Mouse (Mus musculus): ENCODE data around the gene Zfp704. TPM values are rescaled to one million over a fixed set of nuclear protein-coding genes. Genes with fewer than 3 reads are reported as not detected.

The Zfp704 gene
- polyA plus RNA-seq, 1 experiment from 2014 or later = 12.6 TPM

DNA sequence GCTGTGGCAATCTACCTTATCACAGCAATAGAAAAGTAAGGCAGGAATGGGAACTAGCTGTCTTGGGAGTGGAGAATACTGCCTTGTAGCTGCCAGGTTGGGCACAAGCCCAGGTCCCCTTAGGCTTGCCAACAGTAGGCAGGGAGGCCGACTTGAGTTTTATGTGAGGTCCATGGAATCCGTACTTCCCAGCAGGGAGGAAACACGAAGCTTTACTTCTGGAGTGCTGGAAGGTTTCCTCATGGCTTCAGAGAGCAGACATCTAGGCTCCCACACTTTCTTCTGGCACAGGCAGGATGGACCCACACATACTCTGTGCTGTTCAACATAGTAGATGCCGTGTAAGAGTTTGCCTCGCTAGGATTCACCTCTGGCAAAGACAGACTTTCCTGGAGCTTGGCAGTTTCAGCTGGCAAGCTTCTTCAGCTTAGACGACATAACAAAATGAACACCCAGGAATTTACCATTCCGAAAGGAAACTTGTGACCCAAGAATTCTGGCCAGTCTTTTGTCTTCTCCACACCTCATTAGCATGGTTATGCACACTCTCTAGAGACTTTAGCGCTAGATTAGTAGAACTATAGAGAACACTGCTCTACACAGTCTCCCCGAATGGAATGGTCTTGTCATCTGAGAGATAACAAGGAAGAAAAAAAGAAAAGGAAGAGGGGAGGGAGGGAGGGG is 79.6 kb downstream of the Zfp704 start:
- WGBS (ENCODE audit: missing documents) = 94% methylated on average over 8 of the region's 9 CpGs
- Histone ChIP-seq H3K36me3 (ENCODE audit: inconsistent target) (no peaks in the 10 kb centered on the region), H3K4me3 (ENCODE audit: inconsistent target) (no peak overlapping the region), H3K27ac (no peak overlapping the region), H3K79me2 (ENCODE audit: inconsistent target) (peaks cover 8% of the 10 kb centered on the region; the same call in 1 of the 2 replicates)

DNA sequence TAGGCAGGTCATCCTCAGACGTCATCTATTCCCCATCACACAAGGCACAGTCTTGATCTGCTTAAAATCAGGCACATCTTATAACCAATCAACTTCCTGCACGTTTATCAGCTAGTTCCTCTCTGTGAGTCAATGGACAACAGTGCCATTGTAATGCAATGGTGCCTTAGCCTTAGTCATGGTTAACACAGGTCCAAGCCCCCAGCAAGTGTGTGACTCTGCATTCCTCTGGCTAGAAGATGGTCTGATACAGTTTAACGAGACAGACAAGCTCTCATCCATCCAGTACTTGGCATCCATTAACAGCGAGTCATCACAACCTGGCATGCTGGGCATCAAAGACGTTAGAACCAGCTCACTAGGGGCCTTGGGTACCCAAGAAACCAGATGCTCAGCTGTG is 85.5 kb downstream of the Zfp704 start:
- 60% methylated on average over 5 of the region's 5 CpGs for WGBS (ENCODE audit: missing documents)
- H3K27ac ChIP-seq = no peak overlapping the region
- no peak overlapping the region for H3K4me3 ChIP-seq (ENCODE audit: inconsistent target)
- no peaks in the 10 kb centered on the region for H3K36me3 ChIP-seq (ENCODE audit: inconsistent target)
- peaks cover 52% of the 10 kb centered on the region; the same call in 1 of the 2 replicates for H3K79me2 ChIP-seq (ENCODE audit: inconsistent target)

DNA sequence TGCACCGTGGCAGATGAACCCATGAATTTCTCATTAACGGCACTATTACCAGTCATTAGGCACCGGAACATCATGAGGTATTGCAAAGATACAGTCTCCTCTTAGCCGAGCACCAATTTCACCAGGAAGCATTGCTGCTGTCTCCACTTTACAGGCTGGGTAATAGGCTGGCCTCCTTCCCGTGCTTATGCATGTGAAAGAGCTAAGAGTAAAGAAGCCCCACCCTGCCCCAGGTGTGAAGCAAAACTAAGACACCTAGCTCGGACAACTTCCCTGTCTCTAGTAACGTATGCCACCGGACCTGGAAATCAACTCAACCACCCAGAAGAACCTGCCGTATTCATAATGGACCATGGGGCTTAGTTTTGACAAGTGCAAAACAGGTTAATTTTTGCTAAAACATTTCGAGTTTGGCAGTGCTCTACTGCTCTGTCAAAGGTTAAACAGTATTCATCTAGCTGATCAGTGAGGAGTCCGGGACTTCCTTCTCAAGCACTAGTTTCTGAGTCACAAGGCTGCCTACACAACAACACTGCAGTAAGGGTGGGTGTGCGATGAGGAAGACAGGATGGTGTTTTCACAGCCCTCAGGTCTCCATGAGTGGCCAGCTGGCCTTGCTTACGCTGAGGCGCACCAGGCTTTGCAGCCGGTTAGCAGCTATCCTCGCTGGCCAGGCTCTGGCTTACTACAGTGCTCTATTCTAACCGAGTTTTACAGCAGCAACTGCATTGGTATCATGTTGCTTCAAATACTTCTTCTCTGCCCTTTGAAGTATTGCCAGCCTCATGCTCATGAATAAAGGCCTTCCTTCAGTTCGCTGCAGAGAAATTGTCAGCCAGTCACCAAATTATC is 86.6 kb downstream of the Zfp704 start:
- Histone ChIP-seq H3K4me3 (ENCODE audit: inconsistent target) (no peak overlapping the region), H3K27ac (no peak overlapping the region), H3K36me3 (ENCODE audit: inconsistent target) (no peaks in the 10 kb centered on the region), H3K79me2 (ENCODE audit: inconsistent target) (peaks cover 63% of the 10 kb centered on the region; the same call in 1 of the 2 replicates)
- WGBS (ENCODE audit: missing documents) = 92% methylated on average over 18 of the region's 18 CpGs

DNA sequence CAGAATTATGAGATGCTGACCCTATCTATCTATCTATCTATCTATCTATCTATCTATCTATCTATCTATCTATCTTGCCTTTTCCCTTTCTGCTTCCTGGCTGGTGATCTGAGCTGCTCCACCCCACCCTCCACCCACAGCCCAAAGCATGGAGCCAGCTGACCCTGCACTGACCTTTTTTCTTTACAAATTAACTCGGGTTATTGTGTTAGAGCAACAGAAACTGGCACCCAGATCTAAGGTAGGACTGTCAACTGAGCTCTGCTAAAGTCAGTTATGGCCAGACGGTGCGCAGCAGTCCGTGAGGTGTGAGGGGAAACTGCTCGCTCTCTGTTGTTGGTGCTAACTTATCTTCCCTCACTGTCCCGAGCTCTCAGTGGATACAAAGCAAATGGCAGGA is 87.9 kb downstream of the Zfp704 start:
- 90% methylated on average over 6 of the region's 6 CpGs for WGBS (ENCODE audit: missing documents)
- no peak overlapping the region for H3K4me3 ChIP-seq (ENCODE audit: inconsistent target)
- peaks cover 76% of the 10 kb centered on the region; the same call in 1 of the 2 replicates for H3K79me2 ChIP-seq (ENCODE audit: inconsistent target)
- no peak overlapping the region for H3K27ac ChIP-seq
- no peaks in the 10 kb centered on the region for H3K36me3 ChIP-seq (ENCODE audit: inconsistent target)

DNA sequence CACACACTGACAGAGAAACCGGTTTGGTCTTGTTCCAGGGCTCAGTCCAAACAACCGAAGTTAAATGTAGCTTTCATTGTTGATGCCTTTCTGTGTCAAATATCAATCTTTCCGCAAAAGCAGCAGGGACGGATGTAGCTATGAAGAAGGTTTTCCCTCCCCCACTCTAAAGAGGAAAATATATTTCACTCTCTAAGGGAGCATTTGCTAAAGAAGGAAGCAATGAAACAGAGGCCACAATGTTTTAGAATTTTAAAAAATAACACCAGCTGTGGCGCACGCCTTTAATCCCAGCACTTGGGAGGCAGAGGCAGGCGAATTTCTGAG is 89.2 kb downstream of the Zfp704 start:
- 14% methylated on average over 4 of the region's 7 CpGs for WGBS (ENCODE audit: missing documents)
- Histone ChIP-seq H3K27ac (peak overlapping the region; percentile 55), H3K4me3 (ENCODE audit: inconsistent target) (no peak overlapping the region), H3K79me2 (ENCODE audit: inconsistent target) (peaks cover 68% of the 10 kb centered on the region; the same call in 1 of the 2 replicates), H3K36me3 (ENCODE audit: inconsistent target) (no peaks in the 10 kb centered on the region)

DNA sequence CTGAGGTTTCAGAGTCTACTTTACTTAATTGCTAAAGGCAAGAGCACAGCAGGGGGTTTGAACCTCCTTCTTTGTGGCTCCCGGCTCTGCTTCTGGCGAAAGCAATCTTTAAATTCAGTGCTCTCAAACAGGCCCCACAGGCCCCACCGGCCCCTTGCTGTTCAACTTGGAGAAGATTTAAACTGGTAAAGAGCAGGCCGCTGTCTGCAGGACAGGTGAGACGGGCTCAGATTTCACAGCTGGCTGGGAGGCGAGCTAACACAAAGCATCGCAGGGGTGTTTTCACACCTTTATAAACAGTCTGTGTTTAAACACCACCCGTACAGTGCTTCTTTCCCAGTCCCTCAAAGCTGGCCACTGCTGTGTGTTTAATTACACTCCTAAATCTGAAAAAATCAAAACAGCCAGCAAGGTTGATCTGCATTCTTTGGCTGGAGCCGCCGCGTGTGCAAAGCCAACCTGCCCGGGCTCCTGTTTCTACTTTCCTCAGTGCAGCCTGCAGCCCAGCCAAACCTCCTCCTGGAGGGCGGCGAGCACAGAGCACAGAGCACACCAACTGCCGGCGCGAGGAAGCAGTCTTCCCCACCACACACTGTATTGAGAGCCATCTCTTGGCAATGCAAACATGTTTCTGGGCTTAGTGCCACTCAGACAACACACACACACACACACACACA is 89.7 kb downstream of the Zfp704 start:
- Histone ChIP-seq H3K27ac (peak overlapping the region; percentile 55), H3K4me3 (ENCODE audit: inconsistent target) (no peak overlapping the region), H3K36me3 (ENCODE audit: inconsistent target) (no peaks in the 10 kb centered on the region), H3K79me2 (ENCODE audit: inconsistent target) (peaks cover 68% of the 10 kb centered on the region; the same call in 1 of the 2 replicates)
- 56% methylated on average over 17 of the region's 17 CpGs for WGBS (ENCODE audit: missing documents)

DNA sequence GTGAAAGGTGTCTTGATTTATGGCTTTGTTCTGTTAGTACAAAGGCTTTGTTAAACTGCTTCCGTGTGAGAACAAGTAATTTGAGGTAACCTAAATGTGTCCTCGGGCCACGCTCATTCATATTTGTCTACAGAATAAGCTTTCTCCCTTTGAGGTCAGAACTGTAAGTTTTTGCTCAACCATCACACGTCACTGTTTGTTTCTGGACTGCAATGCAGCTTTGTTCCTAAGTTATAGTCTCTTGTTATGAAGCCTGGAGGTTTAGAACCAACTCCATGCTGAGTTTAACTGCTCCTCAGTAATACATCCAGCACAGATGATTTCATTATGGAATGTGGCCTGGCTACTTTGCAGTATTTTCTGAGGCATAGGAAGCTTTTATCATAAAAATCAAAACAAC is 90.4 kb downstream of the Zfp704 start:
- WGBS (ENCODE audit: missing documents) = 91% methylated on average over 4 of the region's 4 CpGs
- Histone ChIP-seq H3K36me3 (ENCODE audit: inconsistent target) (no peaks in the 10 kb centered on the region), H3K27ac (no peak overlapping the region), H3K4me3 (ENCODE audit: inconsistent target) (no peak overlapping the region), H3K79me2 (ENCODE audit: inconsistent target) (peaks cover 68% of the 10 kb centered on the region; the same call in 1 of the 2 replicates)

DNA sequence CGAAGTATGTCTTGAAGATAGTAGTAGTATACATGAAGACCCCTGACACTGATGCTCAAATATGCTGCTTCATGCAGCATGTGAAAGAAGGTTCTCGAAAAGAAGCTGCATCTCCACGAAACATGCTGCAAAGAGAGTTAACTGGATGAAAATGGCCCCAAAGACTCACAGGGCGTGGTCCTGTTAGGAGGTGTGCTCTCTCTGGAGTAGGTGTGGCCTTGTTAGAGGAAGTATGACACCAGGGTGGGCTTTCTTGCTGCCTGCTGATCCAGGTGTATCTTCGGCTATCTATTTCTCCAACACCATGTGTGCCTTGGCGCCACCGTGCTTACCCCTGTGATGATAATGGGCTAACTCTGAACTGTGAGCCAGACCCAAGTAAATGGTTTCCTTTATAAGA is 90.9 kb downstream of the Zfp704 start:
- no peak overlapping the region for H3K4me3 ChIP-seq (ENCODE audit: inconsistent target)
- peaks cover 67% of the 10 kb centered on the region; the same call in 1 of the 2 replicates for H3K79me2 ChIP-seq (ENCODE audit: inconsistent target)
- 91% methylated on average over 7 of the region's 7 CpGs for WGBS (ENCODE audit: missing documents)
- no peaks in the 10 kb centered on the region for H3K36me3 ChIP-seq (ENCODE audit: inconsistent target)
- H3K27ac ChIP-seq = no peak overlapping the region

DNA sequence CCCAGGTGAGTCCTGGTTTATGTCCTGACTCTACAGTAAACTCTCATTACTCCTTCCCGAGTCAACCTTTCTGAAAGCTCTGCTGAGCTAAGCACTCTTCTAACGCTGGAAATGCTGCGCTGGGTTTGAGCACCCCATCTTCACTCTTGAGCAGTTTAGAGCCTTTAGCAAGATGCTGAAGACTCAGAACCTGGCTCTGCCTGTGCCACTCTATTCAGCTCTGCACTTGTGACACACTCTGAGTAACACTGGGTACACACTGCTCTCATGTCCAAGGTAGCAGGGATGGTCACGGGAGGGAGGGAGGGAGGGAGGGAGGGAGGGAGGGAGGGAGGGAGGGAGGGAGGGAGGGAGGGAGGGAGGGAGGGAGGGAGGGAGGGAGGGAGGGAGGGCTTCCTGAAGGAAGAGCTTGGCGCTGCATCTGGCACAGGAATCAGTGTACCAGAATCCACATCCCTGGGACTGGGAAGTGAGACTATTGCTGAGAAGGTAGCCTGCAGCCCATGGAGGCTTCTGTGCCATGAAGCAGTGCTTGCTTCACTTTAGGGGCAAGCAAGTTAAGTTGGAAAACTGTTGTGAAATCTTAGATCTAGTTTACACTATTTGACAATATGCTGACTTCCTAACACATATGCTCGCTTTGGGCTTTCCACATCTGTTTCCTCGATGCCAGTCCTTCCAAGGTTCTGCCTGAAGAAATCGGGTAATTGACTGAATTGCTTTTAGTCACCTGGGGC is 93.6 kb downstream of the Zfp704 start:
- WGBS (ENCODE audit: missing documents) = 64% methylated on average over 8 of the region's 8 CpGs
- Histone ChIP-seq H3K79me2 (ENCODE audit: inconsistent target) (peaks cover 41% of the 10 kb centered on the region; the same call in 1 of the 2 replicates), H3K36me3 (ENCODE audit: inconsistent target) (no peaks in the 10 kb centered on the region), H3K4me3 (ENCODE audit: inconsistent target) (no peak overlapping the region), H3K27ac (peak overlapping the region; percentile 75)

DNA sequence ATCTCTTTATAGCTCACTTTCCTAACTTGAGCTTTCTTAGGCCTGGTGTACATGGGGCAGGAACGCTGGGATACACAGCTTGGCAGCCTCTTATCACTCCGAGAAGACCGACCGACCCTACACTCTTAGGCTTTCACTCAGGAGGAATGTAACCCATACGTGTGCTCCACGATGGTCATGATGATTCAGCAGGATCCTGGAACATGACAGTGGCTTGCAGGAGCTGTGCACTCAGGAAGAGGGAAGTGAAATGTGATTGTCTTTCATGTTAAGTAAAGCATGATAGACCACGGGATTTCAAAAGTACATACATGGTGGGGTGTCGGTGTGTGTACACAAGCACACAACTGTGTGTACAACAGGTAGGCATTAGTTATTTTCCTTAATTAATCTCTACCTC is 94.4 kb downstream of the Zfp704 start:
- WGBS (ENCODE audit: missing documents) = 35% methylated on average over 8 of the region's 8 CpGs
- peaks cover 36% of the 10 kb centered on the region; the same call in 1 of the 2 replicates for H3K79me2 ChIP-seq (ENCODE audit: inconsistent target)
- H3K27ac ChIP-seq = peak overlapping the region; percentile 75
- H3K36me3 ChIP-seq (ENCODE audit: inconsistent target) = no peaks in the 10 kb centered on the region
- H3K4me3 ChIP-seq (ENCODE audit: inconsistent target) = no peak overlapping the region

DNA sequence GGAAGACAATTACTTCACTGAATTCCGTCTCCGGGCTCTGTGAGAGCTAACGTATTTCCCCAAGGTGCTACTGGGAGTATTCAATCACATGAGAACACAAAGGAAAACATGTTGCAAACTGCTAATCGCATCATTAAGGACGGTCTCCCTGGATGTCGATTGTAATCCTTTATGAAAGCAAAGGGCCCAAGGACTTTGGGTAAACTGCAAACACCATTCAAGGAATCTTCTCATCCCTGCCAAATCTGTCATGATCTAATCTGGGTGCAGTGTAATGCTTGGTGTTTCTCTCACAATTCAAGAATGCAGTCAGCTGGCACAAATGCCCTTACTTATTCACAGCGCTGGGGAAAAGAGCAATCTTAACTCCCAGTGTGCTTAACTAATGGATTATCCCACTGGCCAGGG is 96.2 kb downstream of the Zfp704 start:
- H3K36me3 ChIP-seq (ENCODE audit: inconsistent target) = no peaks in the 10 kb centered on the region
- 95% methylated on average over 7 of the region's 7 CpGs for WGBS (ENCODE audit: missing documents)
- H3K27ac ChIP-seq = peak overlapping the region; percentile 70
- H3K79me2 ChIP-seq (ENCODE audit: inconsistent target) = peaks cover 34% of the 10 kb centered on the region; the same call in 1 of the 2 replicates
- H3K4me3 ChIP-seq (ENCODE audit: inconsistent target) = no peak overlapping the region

DNA sequence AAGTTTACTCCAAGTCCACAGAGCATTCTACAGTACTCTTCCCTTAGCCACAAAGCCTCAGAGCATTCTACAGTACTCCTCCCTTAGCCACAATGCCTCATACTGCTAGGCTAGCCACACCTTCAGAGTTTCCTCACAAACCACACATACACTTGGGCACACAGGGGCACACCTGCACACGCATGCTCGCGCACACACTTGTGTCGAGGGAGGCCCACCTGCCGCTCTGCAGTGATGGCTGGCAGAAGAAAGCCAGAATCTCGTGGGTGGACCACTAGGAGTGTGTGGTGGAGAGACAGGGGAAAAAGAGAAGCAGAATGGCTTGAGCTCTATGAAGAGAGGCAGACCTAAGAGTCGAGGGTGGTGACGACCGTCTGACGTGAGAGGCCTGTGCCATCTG is 97.7 kb downstream of the Zfp704 start:
- Histone ChIP-seq H3K4me3 (ENCODE audit: inconsistent target) (no peak overlapping the region), H3K79me2 (ENCODE audit: inconsistent target) (peaks cover 34% of the 10 kb centered on the region; the same call in 1 of the 2 replicates), H3K36me3 (ENCODE audit: inconsistent target) (no peaks in the 10 kb centered on the region), H3K27ac (peak overlapping the region; percentile 70)
- WGBS (ENCODE audit: missing documents) = 94% methylated on average over 10 of the region's 10 CpGs

DNA sequence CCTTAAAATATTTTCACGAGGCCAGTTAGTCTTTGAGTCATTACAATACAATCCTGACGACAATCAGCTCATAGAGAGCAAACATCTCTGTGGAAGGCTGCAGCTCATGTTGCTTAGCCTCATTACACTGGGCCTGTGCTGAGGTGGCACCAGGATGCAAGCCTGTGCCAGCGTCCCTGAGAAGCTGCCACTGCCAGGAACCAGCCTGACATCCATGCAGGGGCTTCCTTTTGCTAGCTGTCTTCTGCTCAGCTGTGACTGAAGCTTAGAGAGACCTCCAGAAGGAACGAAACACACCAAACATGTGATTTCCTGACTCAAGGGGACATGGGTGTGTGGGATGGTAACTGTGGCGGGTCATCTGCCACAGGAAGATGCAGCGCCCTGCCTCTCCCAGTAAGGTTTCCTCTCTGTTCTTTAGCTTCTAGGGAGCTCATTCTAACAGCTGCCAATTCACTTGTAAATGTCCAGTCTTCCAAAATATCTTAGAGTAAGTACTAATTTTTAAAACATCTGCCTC is 104.1 kb downstream of the Zfp704 start:
- peak overlapping the region; percentile 98 for H3K27ac ChIP-seq
- WGBS (ENCODE audit: missing documents) = 28% methylated on average over 6 of the region's 6 CpGs
- no peaks in the 10 kb centered on the region for H3K36me3 ChIP-seq (ENCODE audit: inconsistent target)
- no peak overlapping the region for H3K4me3 ChIP-seq (ENCODE audit: inconsistent target)
- H3K79me2 ChIP-seq (ENCODE audit: inconsistent target) = peaks cover 64% of the 10 kb centered on the region; the same call in 1 of the 2 replicates

DNA sequence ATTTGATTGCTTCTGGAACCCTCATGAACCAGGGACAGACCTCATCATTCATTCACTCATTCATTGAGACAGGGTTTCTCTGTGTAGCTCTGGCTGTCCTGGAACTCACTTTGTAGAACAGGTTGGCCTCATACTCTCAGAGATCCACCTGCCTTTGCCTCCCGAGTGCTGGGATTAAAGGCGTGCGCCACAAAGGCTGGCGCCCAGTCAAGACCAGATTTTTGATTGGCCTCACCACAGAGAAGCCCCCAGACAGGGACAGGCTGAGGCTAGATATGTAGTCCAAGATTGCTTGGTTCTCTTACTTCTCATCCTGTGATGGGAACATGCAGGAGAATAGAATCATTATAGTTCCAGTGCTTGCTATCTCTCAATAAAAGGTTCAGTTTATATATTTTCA is 105.5 kb downstream of the Zfp704 start:
- 97% methylated on average over 4 of the region's 4 CpGs for WGBS (ENCODE audit: missing documents)
- no peaks in the 10 kb centered on the region for H3K36me3 ChIP-seq (ENCODE audit: inconsistent target)
- peak overlapping the region; percentile 98; the same call in 1 of the 2 replicates for H3K27ac ChIP-seq
- peaks cover 54% of the 10 kb centered on the region; the same call in 1 of the 2 replicates for H3K79me2 ChIP-seq (ENCODE audit: inconsistent target)
- H3K4me3 ChIP-seq (ENCODE audit: inconsistent target) = no peak overlapping the region
